Mouse (Mus musculus) limb, embryonic 11.5 days (tissue): ENCODE measurements at regions not wholly inside any gene's neighbourhood (a gene's known extent, or its start where the extent isn't known, plus 50 kb on each side); places are given as distances from the start of the nearest gene placed in this dataset.

Experiments used
- ATAC-seq: fragments of 200-750 bp; cut with Nextera tagmentation; 2 replicates; pipeline ENCODE4 v1.8.0; 2017; ENCODE audit warnings: low read depth; ENCODE audit not compliant: insufficient number of reproducible peaks, low FRiP score, low TSS enrichment
- DNase-seq: peaks from one replicate; pipeline ENCODE4 v3.0.0-alpha.2; 2015; ENCODE audit warnings: low spot score
- H3K27ac ChIP-seq: fragments of 300-500 bp; sonication (generic); replicated peaks from 2 replicates; pipeline ENCODE4 v1.5.1; 2014; ENCODE audit warnings: low read depth, mild to moderate bottlenecking, low read length
- H3K27me3 ChIP-seq: fragments of 300-500 bp; sonication (generic); 2 replicates; pipeline ENCODE4 v1.6.1; 2014; ENCODE audit warnings: mild to moderate bottlenecking, low read length, mixed read lengths; ENCODE audit not compliant: control insufficient read depth, insufficient read depth
- H3K36me3 ChIP-seq: fragments of 300-500 bp; sonication (generic); 2 replicates; pipeline ENCODE4 v1.6.1; 2014; ENCODE audit warnings: mild to moderate bottlenecking, low read length, moderate library complexity, mixed read lengths; ENCODE audit not compliant: control insufficient read depth, insufficient read depth
- H3K4me1 ChIP-seq: fragments of 300-500 bp; sonication (generic); 2 replicates; pipeline ENCODE4 v1.6.1; 2014; ENCODE audit warnings: low read length, mixed read lengths; ENCODE audit not compliant: control insufficient read depth, insufficient read depth
- H3K4me2 ChIP-seq: fragments of 300-500 bp; sonication (generic); 2 replicates; pipeline ENCODE4 v1.6.1; 2014; ENCODE audit warnings: low read depth, mild to moderate bottlenecking, moderate library complexity; ENCODE audit not compliant: severe bottlenecking
- H3K4me3 ChIP-seq: fragments of 300-500 bp; sonication (generic); 2 replicates; pipeline ENCODE4 v1.5.1; 2014; ENCODE audit warnings: low read depth, low read length
- H3K9ac ChIP-seq: fragments of 300-500 bp; sonication (generic); 2 replicates; pipeline ENCODE4 v1.6.1; 2014; ENCODE audit warnings: mild to moderate bottlenecking, low read length
- H3K9me3 ChIP-seq: fragments of 300-500 bp; sonication (generic); 2 replicates; pipeline ENCODE4 v1.6.1; 2016; ENCODE audit warnings: low read length; ENCODE audit not compliant: control insufficient read depth
- WGBS: fragments of 180-500 bp; shearing (Covaris S2); extraction: QIAGEN DNeasy Blood & Tissue Kit; methylation state at CpG from one replicate; pipeline ENCODE4 v1.1.7; 2014; 5-methylcytosine and 5-hydroxymethylcytosine counted together

DNA sequence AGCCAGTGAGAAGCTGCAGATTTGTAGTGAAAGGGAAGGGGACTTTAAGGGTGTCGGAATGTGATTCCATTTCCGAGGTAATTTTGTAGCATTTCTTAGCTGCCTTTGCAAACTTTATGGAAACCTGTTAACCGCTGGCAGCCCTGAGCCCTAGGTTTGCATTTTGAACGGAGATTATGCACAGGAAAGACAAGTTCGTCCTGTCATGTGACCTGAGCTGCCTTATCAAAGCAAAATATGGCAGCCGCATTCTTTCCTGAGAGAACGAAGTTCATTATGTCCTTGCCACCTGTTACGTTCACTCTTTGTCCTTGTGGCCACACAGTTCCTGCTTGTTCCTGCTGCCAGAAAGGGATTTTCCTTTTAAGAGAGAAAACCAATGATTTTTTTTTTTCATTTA is 270.9 kb downstream of the Gm11146 start:
- 29% methylated on average over 8 of the region's 8 CpGs for WGBS
- Histone ChIP-seq H3K27ac (peak overlapping the region; percentile 40; the same call in 1 of the 2 replicates), H3K4me3 (peak overlapping the region; percentile 41), H3K9me3 (no peaks in the 10 kb centered on the region; the same call in 1 of the 2 replicates), H3K27me3 (no peaks in the 10 kb centered on the region), H3K4me1 (no peaks in the 10 kb centered on the region), H3K9ac (peak overlapping the region; percentile 64), H3K4me2 (peak overlapping the region; percentile 41), H3K36me3 (peaks cover 4% of the 10 kb centered on the region; the same call in 1 of the 2 replicates)
- ATAC-seq (no peak), DNase-seq (peak; percentile 64)

- H3K36me3 ChIP-seq = peaks cover 4% of the 10 kb centered on the region; the same call in 1 of the 2 replicates
- ATAC-seq (no peak), DNase-seq (peak; percentile 69)
- 22% methylated on average over 10 of the region's 10 CpGs for WGBS
- no peaks in the 10 kb centered on the region for H3K4me1 ChIP-seq
- H3K27me3 ChIP-seq = no peaks in the 10 kb centered on the region
- peak overlapping the region; percentile 73 for H3K9ac ChIP-seq
- H3K27ac ChIP-seq = peak overlapping the region; percentile 92
- H3K4me3 ChIP-seq = peak overlapping the region; percentile 41
- H3K4me2 ChIP-seq = peak overlapping the region; percentile 41
- no peaks in the 10 kb centered on the region; the same call in 1 of the 2 replicates for H3K9me3 ChIP-seq
Measured at GRCm38 (mm10) chr16:77329711-77330530, 272.0 kb downstream of the Gm11146 start.

DNA sequence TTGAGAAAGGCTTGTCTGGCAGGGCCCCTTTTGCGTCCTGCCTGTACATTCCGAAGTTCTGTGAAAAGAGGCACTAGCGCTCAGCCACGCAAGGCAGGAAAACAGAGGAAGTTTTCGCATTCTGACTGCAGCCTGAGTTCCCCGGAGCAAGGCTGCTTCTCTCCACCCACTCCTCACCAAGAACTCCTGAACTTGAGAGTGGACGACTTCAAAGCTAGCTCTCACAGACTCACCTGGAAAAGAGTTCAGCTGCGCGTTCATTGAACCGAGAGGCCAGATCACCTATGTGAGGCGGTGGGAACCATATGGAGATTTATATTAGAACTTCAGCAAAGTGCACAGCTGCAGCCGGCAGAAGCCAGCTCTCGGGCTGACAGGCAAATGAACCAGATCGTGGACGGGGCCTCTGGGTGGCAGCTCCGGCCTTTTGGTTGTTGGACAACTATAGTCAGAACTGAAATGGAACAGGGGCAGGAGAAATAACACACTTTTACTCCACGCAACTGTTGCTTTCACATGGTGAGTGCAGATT is 272.7 kb downstream of the Gm11146 start:
- ATAC-seq = peak; percentile 82
- Histone ChIP-seq H3K9ac (peak overlapping the region; percentile 73), H3K27ac (peak overlapping the region; percentile 92), H3K27me3 (no peaks in the 10 kb centered on the region), H3K9me3 (no peaks in the 10 kb centered on the region; the same call in 1 of the 2 replicates), H3K36me3 (peaks cover 4% of the 10 kb centered on the region; the same call in 1 of the 2 replicates), H3K4me2 (peak overlapping the region; percentile 41), H3K4me3 (peak overlapping the region; percentile 41), H3K4me1 (no peaks in the 10 kb centered on the region)
- 2% methylated on average over 17 of the region's 17 CpGs for WGBS
- DNase-seq = peak; percentile 79

- 28% methylated on average over 6 of the region's 6 CpGs for WGBS
- no peak; the same call in 1 of the 2 replicates for ATAC-seq
- H3K27me3 ChIP-seq = no peaks in the 10 kb centered on the region
Measured at GRCm38 (mm10) chr16:77328628-77329159, 273.2 kb downstream of the Gm11146 start.

DNA sequence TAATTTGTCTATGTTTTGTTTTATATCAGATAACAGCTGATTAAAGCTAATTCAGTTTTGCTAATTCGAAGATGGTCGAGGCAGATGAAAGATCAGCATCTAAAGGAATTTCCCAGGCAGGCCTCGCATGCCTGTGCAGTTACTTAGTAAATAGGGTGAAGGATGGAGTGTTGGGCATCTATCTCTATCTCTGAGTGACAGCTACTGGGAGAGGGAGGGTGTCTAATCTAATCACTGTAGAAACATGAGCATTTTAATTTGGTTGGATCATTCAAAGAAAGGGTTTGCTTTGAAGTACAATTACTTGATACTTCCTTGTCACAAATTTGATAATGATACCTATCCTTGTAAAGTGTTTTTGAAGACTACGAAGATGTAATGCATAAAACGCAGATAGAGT is 273.8 kb downstream of the Gm11146 start:
- no peaks in the 10 kb centered on the region for H3K9me3 ChIP-seq
- no peaks in the 10 kb centered on the region for H3K27me3 ChIP-seq
- DNase-seq (no peak), ATAC-seq (no peak)
- H3K4me1 ChIP-seq = no peaks in the 10 kb centered on the region
- H3K9ac ChIP-seq = no peak overlapping the region
- H3K36me3 ChIP-seq = no peaks in the 10 kb centered on the region
- 48% methylated on average over 5 of the region's 5 CpGs for WGBS
- H3K4me3 ChIP-seq = no peak overlapping the region
- no peak overlapping the region for H3K4me2 ChIP-seq
- H3K27ac ChIP-seq = no peak overlapping the region

More at GRCm38 (mm10) chr16:77328628-77329159, 273.2 kb downstream of the Gm11146 start:
- Histone ChIP-seq H3K9me3 (no peaks in the 10 kb centered on the region; the same call in 1 of the 2 replicates), H3K4me3 (peak overlapping the region; percentile 41), H3K4me2 (peak overlapping the region; percentile 41), H3K9ac (peak overlapping the region; percentile 73), H3K4me1 (no peaks in the 10 kb centered on the region), H3K36me3 (peaks cover under 1% of the 10 kb centered on the region; the same call in 1 of the 2 replicates), H3K27ac (peak overlapping the region; percentile 92)
- no peak for DNase-seq

GRCm38 (mm10) chr16:77322338-77322737 is 279.6 kb downstream of the Gm11146 start:
- WGBS = 23% methylated on average over 5 of the region's 5 CpGs

GRCm38 (mm10) chr16:77318150-77318549 is 283.7 kb downstream of the Gm11146 start:
- DNase-seq (no peak), ATAC-seq (no peak)
- Histone ChIP-seq H3K27ac (no peak overlapping the region), H3K9me3 (no peaks in the 10 kb centered on the region), H3K36me3 (no peaks in the 10 kb centered on the region), H3K4me1 (no peaks in the 10 kb centered on the region), H3K4me2 (no peak overlapping the region), H3K27me3 (no peaks in the 10 kb centered on the region), H3K4me3 (no peak overlapping the region), H3K9ac (no peak overlapping the region)
- 97% methylated on average over 1 of the region's 1 CpGs for WGBS

More at GRCm38 (mm10) chr16:77322338-77322737, 279.6 kb downstream of the Gm11146 start:
- peak; percentile 23 for DNase-seq
- Histone ChIP-seq H3K4me2 (no peak overlapping the region), H3K36me3 (no peaks in the 10 kb centered on the region), H3K9me3 (no peaks in the 10 kb centered on the region), H3K9ac (no peak overlapping the region), H3K27ac (no peak overlapping the region), H3K4me3 (no peak overlapping the region), H3K27me3 (no peaks in the 10 kb centered on the region), H3K4me1 (no peaks in the 10 kb centered on the region)
- no peak for ATAC-seq

- Histone ChIP-seq H3K36me3 (no peaks in the 10 kb centered on the region), H3K4me3 (no peak overlapping the region), H3K4me1 (no peaks in the 10 kb centered on the region), H3K27ac (no peak overlapping the region), H3K4me2 (no peak overlapping the region), H3K27me3 (no peaks in the 10 kb centered on the region), H3K9me3 (no peaks in the 10 kb centered on the region), H3K9ac (no peak overlapping the region)
- DNase-seq = no peak
- ATAC-seq = no peak
- 94% methylated on average over 1 of the region's 1 CpGs for WGBS
Measured at GRCm38 (mm10) chr16:77315354-77315753, 286.5 kb downstream of the Gm11146 start.
